Mouse (Mus musculus): ENCODE results near the gene Ndufa10.
A peak's percentile ranks its signal among the peaks of the same experiment; 100 is the strongest.
"Not testable (repeated sequence)": the region's sequence is repeated elsewhere in the genome, so short reads cannot be mapped to it uniquely, and the experiment has no call there.

Ndufa10 gene

GRCm38 (mm10) chr1:92473165-92474041, at the start of gene Ndufa10:
Ndufa10 (minus strand) TSS chr1:92473860.
- DNase-seq, result peak; percentile 92 to 98

GRCm38 (mm10) chr1:92521376-92521775, 47.7 kb upstream of the Ndufa10 start:
- peak; percentile 55 to 61 for DNase-seq

DNA sequence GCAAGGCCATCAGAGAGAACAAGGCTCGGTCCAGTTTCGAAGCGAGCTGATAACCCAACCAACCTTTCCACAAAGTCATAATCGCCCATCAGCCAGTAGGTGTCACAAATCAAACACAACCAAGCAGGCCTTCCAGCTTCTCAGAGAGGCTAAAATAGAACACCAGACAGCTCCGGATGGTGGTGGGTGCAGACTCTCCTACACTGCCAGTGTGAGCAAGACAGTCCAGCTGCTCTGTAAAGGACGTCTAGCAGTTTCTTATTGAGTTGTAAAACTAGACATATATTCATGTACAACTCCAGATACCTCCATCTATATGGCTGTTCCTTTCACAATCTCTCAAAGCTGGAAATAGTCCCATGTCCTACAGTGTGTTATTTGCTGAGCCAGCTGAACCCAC, 45.4 kb upstream of the Ndufa10 start:
- no peak for DNase-seq

GRCm38 (mm10) chr1:92518561-92518960, 44.9 kb upstream of the Ndufa10 start, which contains the start of gene Olfr1414:
Olfr1414 (minus strand) TSS chr1:92518661.
- no peak for DNase-seq

DNA sequence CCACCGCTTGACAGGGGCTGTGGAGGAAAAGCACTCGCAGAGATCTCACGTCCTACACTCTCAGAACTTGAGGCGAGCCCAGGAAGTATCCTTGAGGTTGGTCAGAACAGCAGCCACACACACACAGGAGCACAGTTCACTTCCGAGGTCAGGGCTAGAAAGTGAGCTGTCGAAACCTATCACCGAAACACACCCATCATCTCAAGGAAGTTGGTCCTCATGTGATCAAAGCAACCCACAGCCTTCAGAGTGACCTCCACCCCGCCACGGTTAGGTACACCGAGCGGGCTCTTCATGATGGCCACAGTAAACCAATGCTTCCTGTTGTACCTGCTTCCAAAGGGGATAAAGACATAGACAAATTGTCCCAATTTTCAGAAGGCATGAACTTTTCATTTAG, 41.7 kb upstream of the Ndufa10 start:
- DNase-seq, result no peak

DNA sequence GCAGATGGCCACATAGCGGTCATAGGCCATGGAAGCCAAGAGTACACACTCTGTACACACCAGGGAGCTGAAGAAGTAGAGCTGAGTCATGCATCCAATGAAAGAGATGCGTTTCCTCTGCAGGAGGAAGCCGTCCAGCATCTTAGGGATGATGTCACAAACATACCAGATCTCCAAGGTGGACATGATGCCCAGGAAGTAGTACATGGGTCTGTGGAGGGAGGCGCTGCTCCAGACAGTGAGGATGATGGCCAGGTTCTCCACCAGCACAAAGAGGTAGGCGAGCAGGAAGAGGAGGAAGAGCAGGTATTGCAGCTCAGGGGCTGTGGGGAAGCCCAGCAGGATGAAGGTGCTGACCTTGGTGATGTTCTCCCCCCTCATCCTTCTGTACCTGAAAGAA, 38.0 kb upstream of the Ndufa10 start:
- not testable (repeated sequence) for DNase-seq

DNA sequence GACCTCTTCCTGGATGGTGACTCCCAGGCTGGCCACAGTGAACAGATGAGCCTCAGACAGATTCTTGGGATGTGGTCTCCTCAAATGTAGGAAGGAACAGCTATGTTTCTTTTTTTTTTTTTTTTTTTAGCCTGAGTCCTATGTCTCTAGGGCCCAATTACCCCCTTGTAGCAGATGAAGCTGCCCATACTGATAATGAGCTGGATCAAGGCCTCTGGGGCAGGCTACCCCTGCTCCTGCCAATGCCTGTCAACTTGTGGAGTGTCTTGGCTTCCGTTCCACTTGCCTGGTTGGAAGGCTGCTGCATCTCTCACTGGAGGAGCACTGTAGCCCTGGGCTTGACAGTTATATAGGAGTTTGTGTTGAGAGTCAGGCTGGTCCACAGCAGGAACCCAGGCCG, 22.3 kb upstream of the Ndufa10 start, which contains the start of gene Olfr1415:
TSS of gene Olfr1415 (minus strand) at position 101 of the 400 bp plus-strand sequence.
- no peak for DNase-seq

DNA sequence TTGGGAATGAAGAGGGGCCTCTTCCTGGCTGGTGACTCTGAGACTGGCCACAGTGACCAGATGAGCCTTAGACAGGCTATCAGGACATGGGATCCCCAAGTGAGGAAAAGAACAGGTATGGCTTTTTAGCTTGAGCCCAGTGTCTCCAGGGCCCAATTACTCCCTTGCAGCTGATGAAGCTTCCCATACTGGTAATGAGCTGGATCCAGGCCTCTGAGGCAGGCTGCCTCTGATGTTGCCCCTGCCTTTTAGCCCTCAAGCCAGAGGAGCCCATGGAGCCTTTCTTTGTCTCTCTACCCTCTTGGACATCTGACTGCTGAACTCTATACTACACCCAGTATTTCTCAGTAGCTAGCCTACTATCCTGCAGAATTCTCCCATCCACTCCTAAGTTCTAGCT, 11.4 kb upstream of the Ndufa10 start, which contains the start of gene Olfr1416:
TSS of gene Olfr1416 (minus strand) at position 101 of the 400 bp plus-strand sequence.
- DNase-seq, result no peak

DNA sequence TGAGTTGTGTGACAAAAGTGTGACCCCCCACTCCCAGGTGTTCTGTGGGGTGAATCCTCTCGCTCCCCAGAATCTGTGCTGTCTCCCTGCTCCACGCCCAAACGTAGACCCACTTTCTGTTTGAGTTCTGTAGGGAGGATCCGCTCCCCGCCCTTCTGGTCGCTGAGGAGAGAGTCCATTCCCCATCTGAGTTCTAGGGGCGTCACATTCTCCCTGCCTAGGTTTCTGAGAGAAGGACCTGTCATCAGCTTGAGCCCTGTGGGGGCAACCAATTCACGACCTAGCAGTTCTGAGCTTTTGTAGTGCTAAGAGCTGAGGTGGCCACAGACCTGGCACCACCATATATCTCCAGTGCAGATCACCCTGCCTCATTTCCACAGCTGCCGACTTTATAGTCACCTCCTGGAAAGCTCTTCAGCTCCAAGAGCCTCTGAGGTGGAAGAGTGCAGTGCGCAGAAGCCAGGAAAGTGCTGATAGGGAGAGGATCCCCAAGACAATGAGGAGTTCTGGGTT, 462 bp upstream of the Ndufa10 start:
- no peak for DNase-seq

GRCm38 (mm10) chr1:92468891-92469290, 4.8 kb downstream of the Ndufa10 start:
- DNase-seq, result no peak

GRCm38 (mm10) chr1:92458416-92458815, 15.2 kb downstream of the Ndufa10 start:
- DNase-seq, result no peak

GRCm38 (mm10) chr1:92457758-92458157, 15.9 kb downstream of the Ndufa10 start:
- DNase-seq, result peak; percentile 60 to 70

- DNase-seq, result no peak
These were observed 19.8 kb downstream of the Ndufa10 start for GRCm38 (mm10) chr1:92453751-92454445.

DNA sequence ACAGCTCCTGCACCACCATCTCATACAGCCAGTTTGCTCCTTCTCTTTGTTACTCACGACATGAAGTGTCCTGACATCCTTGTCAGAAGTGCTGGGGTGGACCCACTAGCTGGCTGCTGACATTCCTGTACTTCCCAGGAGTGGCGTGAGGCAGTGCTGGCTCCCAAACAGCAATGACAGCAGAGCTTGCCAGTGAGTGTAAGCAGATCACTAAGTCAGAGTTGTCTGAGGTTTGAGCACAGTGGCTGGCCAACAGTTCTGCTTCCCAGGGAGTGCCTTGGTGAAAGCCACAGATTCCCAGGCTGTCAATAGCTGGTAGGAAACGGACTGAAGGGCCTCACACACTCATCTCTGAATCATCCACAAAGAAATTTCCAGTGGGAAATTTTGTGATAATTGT, 25.4 kb downstream of the Ndufa10 start:
- no peak for DNase-seq

- no peak for DNase-seq
These were observed 32.1 kb downstream of the Ndufa10 start for GRCm38 (mm10) chr1:92441453-92442063.

DNA sequence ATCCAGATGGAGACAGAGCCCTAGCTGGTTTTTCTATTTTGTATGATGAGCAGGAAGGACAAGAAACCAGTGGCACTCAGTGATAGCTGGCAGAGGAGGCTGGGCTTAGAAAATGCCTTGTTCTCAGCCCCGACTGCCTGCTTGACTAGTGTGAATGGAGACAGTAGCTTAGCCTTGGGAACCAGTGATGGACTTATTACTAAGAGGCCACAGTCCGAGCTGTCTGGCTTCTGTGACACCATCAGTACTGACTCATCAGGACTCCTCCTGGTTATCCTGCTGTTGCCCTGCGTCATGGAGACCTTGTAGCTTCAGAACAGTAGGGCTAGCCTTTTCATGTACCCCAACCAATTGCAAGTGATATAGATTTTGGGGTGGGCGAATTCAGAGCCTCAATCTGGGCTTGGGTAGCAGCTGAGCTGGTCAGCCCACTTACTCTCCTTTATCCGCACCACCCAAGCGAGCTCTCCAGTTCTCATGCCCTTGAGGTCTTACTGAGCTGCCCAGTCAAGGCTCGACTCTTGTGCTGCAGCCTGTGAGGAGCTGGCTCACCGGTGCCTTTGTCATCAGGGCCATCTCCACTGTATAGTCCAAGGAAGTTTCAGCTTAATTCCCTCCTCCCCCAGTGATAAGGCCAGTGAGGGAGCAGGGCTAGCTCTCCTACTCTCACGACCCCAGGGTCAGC, 33.5 kb downstream of the Ndufa10 start:
- no peak for DNase-seq

DNA sequence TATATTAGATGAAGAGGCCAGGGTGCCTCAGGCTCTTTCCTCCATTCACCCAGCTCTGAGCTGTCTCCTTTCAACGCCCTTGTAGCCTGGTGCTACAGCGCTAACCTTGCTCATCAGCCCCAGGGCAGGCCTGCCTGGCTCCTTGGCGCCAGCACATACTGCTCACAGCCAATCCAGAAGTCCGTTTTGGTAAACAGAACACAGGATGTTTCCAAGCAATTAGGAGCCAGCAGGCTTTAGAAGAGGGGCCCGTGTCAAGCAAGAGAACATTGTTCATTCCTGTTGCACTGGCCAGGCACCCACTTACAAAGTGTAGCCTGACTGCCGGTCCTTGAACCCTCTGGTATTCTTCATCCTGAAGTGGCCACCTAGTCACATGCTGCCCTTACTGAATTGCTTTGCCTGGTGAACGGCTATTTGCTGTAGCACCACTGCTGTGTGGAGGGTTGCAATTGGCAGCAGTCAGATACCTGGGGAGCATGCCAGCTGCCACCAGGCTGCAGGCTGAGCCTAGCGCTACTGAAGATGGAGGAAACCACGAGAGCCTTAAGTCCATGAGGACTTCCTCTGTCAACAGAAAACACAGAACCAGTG, 35.9 kb downstream of the Ndufa10 start:
- DNase-seq, result peak; percentile 80 to 83

DNA sequence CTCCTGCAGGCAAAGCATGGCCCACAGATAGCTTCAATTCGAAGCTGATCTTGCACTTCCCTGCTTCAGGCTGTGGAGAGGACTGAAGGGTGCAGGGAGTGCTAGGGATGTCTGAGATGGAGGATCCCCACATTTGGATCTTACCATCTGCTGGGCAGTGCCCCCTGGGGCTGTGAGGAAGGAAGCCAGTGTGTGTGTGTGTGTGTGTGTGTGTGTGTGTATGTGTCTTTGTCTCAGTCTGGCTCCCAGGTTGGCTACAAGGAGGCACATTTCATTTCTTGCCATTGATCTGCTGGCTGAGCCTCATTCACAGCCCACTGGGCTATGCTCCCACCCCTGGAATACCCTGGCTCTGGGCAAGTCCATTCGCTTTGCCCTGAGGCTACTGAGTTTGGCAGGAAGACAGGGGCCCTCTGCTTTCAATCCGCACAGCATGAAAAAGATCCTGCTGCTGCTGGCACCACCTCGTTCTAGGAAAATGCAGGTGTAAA, 36.8 kb downstream of the Ndufa10 start:
- DNase-seq, result peak; percentile 57

DNA sequence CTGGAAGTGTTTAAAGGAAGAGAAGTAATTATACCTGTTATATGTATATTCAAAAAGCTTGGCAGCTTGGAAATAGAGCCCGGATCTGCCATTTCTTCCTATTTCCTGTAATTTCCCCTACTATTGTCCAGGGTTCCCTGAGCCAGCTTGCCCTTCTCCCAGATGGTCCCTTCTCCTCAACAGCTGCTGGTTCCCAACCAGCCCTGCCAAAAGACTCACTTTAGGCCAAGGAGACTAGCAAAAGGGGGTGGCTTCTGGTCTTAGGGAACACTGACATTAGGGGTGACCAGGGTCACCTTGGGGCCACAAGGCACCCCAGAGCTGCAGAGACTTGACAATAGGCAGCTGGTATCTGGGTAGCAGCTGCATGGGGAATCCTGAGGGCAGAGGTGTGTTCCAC, 38.7 kb downstream of the Ndufa10 start:
- no peak for DNase-seq

GRCm38 (mm10) chr1:92432791-92433190, 40.9 kb downstream of the Ndufa10 start:
- no peak for DNase-seq

DNA sequence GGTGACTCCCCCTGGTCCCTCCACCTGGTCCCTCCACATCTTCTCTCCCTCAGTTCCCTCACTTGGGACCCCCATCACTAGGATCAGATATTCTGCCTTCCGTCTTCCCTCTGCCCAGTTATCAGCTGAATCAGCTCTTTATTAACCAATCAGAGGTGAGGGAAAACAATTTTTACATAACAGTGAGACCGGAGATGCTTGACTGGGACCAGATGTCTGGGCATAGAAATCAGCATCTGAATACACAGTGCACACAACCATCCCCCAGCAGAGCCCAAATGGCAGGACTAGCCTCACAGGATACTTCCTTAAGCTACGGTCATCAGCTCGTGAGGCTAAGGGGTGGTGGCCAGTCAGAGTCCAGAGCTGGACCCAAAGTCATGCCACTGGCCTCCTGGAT, 41.6 kb downstream of the Ndufa10 start:
- no peak for DNase-seq

DNA sequence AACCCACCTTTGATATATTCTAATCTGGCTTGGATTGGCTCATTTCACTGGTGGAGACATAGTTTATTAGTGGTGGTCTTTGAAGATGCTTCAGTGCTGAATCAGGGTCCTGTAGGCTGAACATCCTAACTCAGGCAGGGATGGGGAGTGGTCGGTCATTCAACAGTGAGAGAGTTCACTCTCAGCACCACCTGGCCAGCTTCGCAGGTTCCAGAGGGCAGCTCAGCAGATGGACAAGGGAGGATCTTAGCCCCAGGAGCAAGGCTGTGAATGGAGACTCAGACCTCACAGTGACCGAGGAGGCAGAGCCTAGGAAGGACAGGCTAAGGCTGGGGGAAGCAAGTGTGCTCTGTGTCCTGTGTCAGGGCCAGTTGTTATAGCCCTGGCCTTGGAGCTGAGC, 42.2 kb downstream of the Ndufa10 start:
- no peak for DNase-seq
